Mouse (Mus musculus): ENCODE measurements at regions not wholly inside any gene's neighbourhood (a gene's known extent, or its start where the extent isn't known, plus 50 kb on each side); places are given as distances from the start of the nearest gene placed in this dataset.

GRCm38 (mm10) chr9:61627801-61628574, 255.8 kb downstream of the Tle3 start:
- TF ChIP-seq CTCF (conservative IDR thresholded peaks at IDR 0.05; ENCODE audit: low read length) = no peak
- TF ChIP-seq NANOG (IDR thresholded peaks at IDR 0.05; ENCODE audit: borderline replicate concordance, low read length) = no peak

All from E14TG2a.4 (cell line).